Mouse (Mus musculus) neutrophil, adult 83 days (primary cell): ENCODE measurements around the gene Csta1. TPM values are rescaled to one million over a fixed set of nuclear protein-coding genes. Genes with fewer than 3 reads are reported as not detected.

Source experiments
- total RNA-seq, 2 experiments: library from RNA; stranded (reverse); gene quantifications; one replicate each; pipeline ENCODE4 v1.2.4; 2023

The Csta1 gene
- not detected for total RNA-seq

GRCm38 (mm10) chr16:36131141-36131540 lies at the start of gene Csta1:
Csta1 (minus strand) TSS chr16:36131241.

GRCm38 (mm10) chr16:36156402-36156975 lies 25.4 kb upstream of the Csta1 start, which contains the start of gene Stfa2l1:
Stfa2l1 (plus strand) TSS chr16:36156811.

GRCm38 (mm10) chr16:36071450-36072379 lies 59.3 kb downstream of the Csta1 start, which contains the start of the genes Fam162a and Ccdc58:
Fam162a (minus strand) TSS chr16:36071594.
Ccdc58 (plus strand) TSS chr16:36071685.

Other genes with a start within 250 kb of the Csta1 start
- gene Parp9, start 192.8 kb downstream of the Csta1 start, total RNA-seq, result 10 to 100 TPM; 21.9 to 23.9 TPM
- gene Dtx3l, start 192.1 kb downstream of the Csta1 start, total RNA-seq, result 10 to 100 TPM; 19.4 to 21.5 TPM
- 10 to 100 TPM; 34.2 to 34.9 TPM for gene Kpna1, start 152.5 kb downstream of the Csta1 start, total RNA-seq
- 1 to 10 TPM; 5.2 to 5.6 TPM for gene Wdr5b, start 90.1 kb downstream of the Csta1 start, total RNA-seq
- 10 to 100 TPM; 19.6 to 23.4 TPM for gene Fam162a, start 59.6 kb downstream of the Csta1 start, total RNA-seq
- gene Ccdc58, start 59.6 kb downstream of the Csta1 start, total RNA-seq, result 10 to 100 TPM; 11.9 to 12.3 TPM
- 10 to 100 TPM; 40.7 to 52.0 TPM for gene Stfa2l1, start 25.6 kb upstream of the Csta1 start, total RNA-seq
- gene Gm5483, start 53.0 kb upstream of the Csta1 start, total RNA-seq, result 10 to 100 TPM; 18.7 to 20.8 TPM
- 1 to 10 TPM in 1 of 2 experiments, not detected in 1; 2.2 TPM for gene Gm5416, start 79.2 kb upstream of the Csta1 start, total RNA-seq
- gene 2010005H15Rik, start 90.2 kb upstream of the Csta1 start, total RNA-seq, result not detected
- gene Stfa1, start 145.7 kb upstream of the Csta1 start, total RNA-seq, result 1 to 10 TPM; 3.7 to 5.5 TPM
- gene BC117090, start 203.1 kb upstream of the Csta1 start, total RNA-seq, result not detected
- 1 to 10 TPM; 1.4 TPM for gene BC100530, start 236.5 kb upstream of the Csta1 start, total RNA-seq